Mouse (Mus musculus) brain, embryonic 18.5 days (tissue): ENCODE data around the gene Zfp366.

Experiments used
- DNase-seq: peaks from one replicate; pipeline ENCODE4 v3.0.0-alpha.2; 2012; ENCODE audit warnings: low read depth, low spot score

The Zfp366 gene

GRCm38 (mm10) chr13:99186138-99186853 lies 1.7 kb downstream of the Zfp366 start:
- no peak for DNase-seq

GRCm38 (mm10) chr13:99186859-99187258 lies 2.2 kb downstream of the Zfp366 start:
- DNase-seq: no peak

- DNase-seq: no peak
These were observed 2.8 kb downstream of the Zfp366 start for GRCm38 (mm10) chr13:99187456-99187855.

- DNase-seq: no peak
These were observed 4.0 kb downstream of the Zfp366 start for GRCm38 (mm10) chr13:99188625-99189024.

- no peak for DNase-seq
These were observed 5.0 kb downstream of the Zfp366 start for GRCm38 (mm10) chr13:99189671-99190070.

GRCm38 (mm10) chr13:99190466-99190865 lies 5.8 kb downstream of the Zfp366 start:
- no peak for DNase-seq

GRCm38 (mm10) chr13:99191063-99191462 lies 6.4 kb downstream of the Zfp366 start:
- DNase-seq: no peak

GRCm38 (mm10) chr13:99196314-99196713 lies 11.7 kb downstream of the Zfp366 start:
- DNase-seq: no peak

- DNase-seq: no peak
These were observed 12.2 kb downstream of the Zfp366 start for GRCm38 (mm10) chr13:99196865-99197264.

- no peak for DNase-seq
These were observed 17.3 kb downstream of the Zfp366 start for GRCm38 (mm10) chr13:99201647-99202574.

- no peak for DNase-seq
These were observed 22.6 kb downstream of the Zfp366 start for GRCm38 (mm10) chr13:99207214-99207613.

- no peak for DNase-seq
These were observed 25.2 kb downstream of the Zfp366 start for GRCm38 (mm10) chr13:99209859-99210258.

GRCm38 (mm10) chr13:99210837-99211236 lies 26.2 kb downstream of the Zfp366 start:
- DNase-seq: no peak

- DNase-seq: no peak
These were observed 28.4 kb downstream of the Zfp366 start for GRCm38 (mm10) chr13:99212976-99213375.

GRCm38 (mm10) chr13:99216005-99216404 lies 31.4 kb downstream of the Zfp366 start:
- DNase-seq: no peak

GRCm38 (mm10) chr13:99217984-99218383 lies 33.4 kb downstream of the Zfp366 start:
- no peak for DNase-seq

GRCm38 (mm10) chr13:99219586-99219985 lies 35.0 kb downstream of the Zfp366 start:
- no peak for DNase-seq

GRCm38 (mm10) chr13:99221996-99222395 lies 37.4 kb downstream of the Zfp366 start:
- no peak for DNase-seq

GRCm38 (mm10) chr13:99222476-99222875 lies 37.9 kb downstream of the Zfp366 start:
- no peak for DNase-seq

GRCm38 (mm10) chr13:99223321-99223884 lies 38.8 kb downstream of the Zfp366 start:
- DNase-seq: no peak

- no peak for DNase-seq
These were observed 39.3 kb downstream of the Zfp366 start for GRCm38 (mm10) chr13:99223917-99224316.
